Comparison of ENCODE assay signal across 20 mouse cellular contexts in genomic region chr13:45089846-45090245, GRCm38 (mm10). TPM values are rescaled to one million over a fixed set of nuclear protein-coding genes. Genes with fewer than 3 reads are reported as not detected.
DNase-seq lines count a peak whose midpoint lies in the region; ATAC-seq lines count a peak whose summit lies in the region.
"Had no signal": no experiment of that assay in that cellular context is flagged by ENCODE, and none has a peak within 500 bp of the region (broad histone marks: within the 10 kb centered on the region; RNA-seq: fewer than 3 reads in every experiment).

No protein-coding gene starts in this region.

- no peak overlapping the region for H3K4me3 ChIP-seq in neural tube, embryonic 11.5 days (ENCODE audit: low read depth, low read length)
- H3K4me3 ChIP-seq: hindbrain, embryonic 13.5 days; layer of hippocampus, adult 2 months; neural tube, embryonic 13.5 days had no signal

- H3K36me3 ChIP-seq in neural tube, embryonic 11.5 days (ENCODE audit: control insufficient read depth, insufficient read depth, low read length): no peaks in the 10 kb centered on the region
- H3K36me3 ChIP-seq: hindbrain, embryonic 13.5 days; neural tube, embryonic 13.5 days had no signal

- H3K9ac ChIP-seq in neural tube, embryonic 11.5 days (ENCODE audit: low read length): no peak overlapping the region
- H3K9ac ChIP-seq: hindbrain, embryonic 13.5 days; neural tube, embryonic 13.5 days had no signal

- no peaks in the 10 kb centered on the region for H3K4me1 ChIP-seq in neural tube, embryonic 11.5 days (ENCODE audit: control insufficient read depth, insufficient read depth, low read length)

- peak; percentile 76 for DNase-seq in heart, adult 11 months
- no peak for DNase-seq in heart, adult 8-10 months (ENCODE audit: low spot score)
- DNase-seq in neural tube, embryonic 11.5 days (ENCODE audit: low spot score): no peak
- DNase-seq in neural tube, embryonic 10.5 days (ENCODE audit: extremely low spot score, low spot score): no peak
- DNase-seq in cerebellum, adult 8-10 months: peak; percentile 14
- peak; percentile 61 to 65 for DNase-seq in cerebellum, postnatal 25 days
- no peak for DNase-seq in lung, postnatal 14 days
- DNase-seq: gastrocnemius, postnatal 14 days; heart, postnatal 10 days; left cerebral cortex, postnatal 4 days; lung, adult 18-20 months; lung, postnatal 36 days; thymus, postnatal 36 days had no signal

- no peaks in the 10 kb centered on the region for H3K27me3 ChIP-seq in neural tube, embryonic 11.5 days (ENCODE audit: control insufficient read depth, insufficient read depth, low read length)
- H3K27me3 ChIP-seq: hindbrain, embryonic 13.5 days; neural tube, embryonic 13.5 days had no signal

- 80% methylated on average over 13 of the region's 13 CpGs for WGBS in neural tube, embryonic 11.5 days

- H3K27ac ChIP-seq in neural tube, embryonic 11.5 days (ENCODE audit: low read depth, low read length): 0 out of 2 replicates have a peak overlapping the region, but pooled peaks have one; percentile 29
- H3K27ac ChIP-seq: hindbrain, embryonic 13.5 days; layer of hippocampus, adult 2 months; neural tube, embryonic 13.5 days had no signal

- H3K4me2 ChIP-seq in neural tube, embryonic 11.5 days (ENCODE audit: low read depth): no peak overlapping the region
- H3K4me2 ChIP-seq: hindbrain, embryonic 13.5 days; neural tube, embryonic 13.5 days had no signal

- ATAC-seq in neural tube, embryonic 11.5 days (ENCODE audit: insufficient read depth, low FRiP score, low TSS enrichment): no peak
- ATAC-seq: intestine, postnatal 0 days had no signal

- no peaks in the 10 kb centered on the region for H3K9me3 ChIP-seq in neural tube, embryonic 11.5 days (ENCODE audit: control insufficient read depth, low read length)
- H3K9me3 ChIP-seq: hindbrain, embryonic 13.5 days; neural tube, embryonic 13.5 days had no signal

RNA-seq across cellular contexts. Expression of gene Gm9817, which starts 11.4 kb away (rescaled TPM):
- total RNA-seq in heart, adult 8-10 months (2022): under 1 TPM; 0.11 to 0.17 (median 0.14) TPM
- polyA plus RNA-seq in neural tube, embryonic 11.5 days (2014; fragmentation: Nextera tagmentation; extraction: Ambion mirVana): not detected in 2 replicates
- total RNA-seq: layer of hippocampus, adult 2 months; left cerebral cortex, adult 18-20 months; liver, adult 2 months had no signal
- polyA plus RNA-seq: forebrain, embryonic 11.5 days; liver, adult 2 months; neural tube, embryonic 13.5 days had no signal

Comparison
In these comparisons a context has a peak if more than half of its experiments do, and no peak if none do; other contexts are left out.
1. DNase-seq: peak in heart, adult 11 months (single experiment), cerebellum, adult 8-10 months (single experiment) and cerebellum, postnatal 25 days (2 of 2); none in heart, adult 8-10 months (single experiment), neural tube, embryonic 11.5 days (single experiment), neural tube, embryonic 10.5 days (single experiment) and lung, postnatal 14 days (single experiment).